8 mouse cellular contexts compared by ENCODE assay signal in the genomic region with DNA sequence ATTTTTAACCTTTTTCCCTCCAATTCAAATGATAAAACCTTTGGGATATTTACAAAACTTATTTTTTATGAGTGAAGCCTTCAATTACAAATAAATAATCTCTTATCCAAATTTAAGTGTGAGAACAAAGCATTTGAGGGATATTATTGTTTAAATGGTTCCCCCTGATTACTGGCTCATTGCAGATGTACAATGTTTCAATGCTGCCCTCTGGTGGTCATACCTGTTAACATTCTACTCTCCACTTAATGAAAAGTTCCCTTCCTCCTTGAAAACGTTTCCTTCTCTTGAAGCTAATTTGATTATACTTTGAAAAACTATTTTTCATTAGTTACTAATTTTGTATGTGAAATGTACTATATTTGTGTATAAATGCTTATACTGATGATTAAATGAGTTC.
A peak's percentile ranks its signal among the peaks of the same experiment; 100 is the strongest.
DNase-seq lines count a peak whose midpoint lies in the region; ATAC-seq lines count a peak whose summit lies in the region.

No protein-coding gene starts in this region.

- no peak overlapping the region for H3K4me3 ChIP-seq in hindbrain, embryonic 14.5 days (replicated peaks; ENCODE audit: low read length)
- H3K4me3 ChIP-seq in hindbrain, embryonic 12.5 days, result no peak overlapping the region

- no peak overlapping the region for H3K4me2 ChIP-seq in hindbrain, embryonic 14.5 days (replicated peaks)
- no peak overlapping the region for H3K4me2 ChIP-seq in hindbrain, embryonic 12.5 days (replicated peaks)

- no peak; the same call in 1 of the 2 replicates for ATAC-seq in hindbrain, embryonic 14.5 days (ENCODE audit: low FRiP score)
- no peak for ATAC-seq in hindbrain, embryonic 12.5 days (ENCODE audit: low FRiP score)
- no peak for ATAC-seq in CD4-positive, CD25-positive, alpha-beta regulatory T cell, adult 4 months

- no peaks in the 10 kb centered on the region for H3K36me3 ChIP-seq in hindbrain, embryonic 14.5 days (replicated peaks; ENCODE audit: control insufficient read depth, insufficient read depth)
- no peaks in the 10 kb centered on the region for H3K36me3 ChIP-seq in hindbrain, embryonic 12.5 days

- H3K4me1 ChIP-seq in hindbrain, embryonic 14.5 days (replicated peaks; ENCODE audit: control insufficient read depth, insufficient read depth, low read length), result no peaks in the 10 kb centered on the region
- no peaks in the 10 kb centered on the region for H3K4me1 ChIP-seq in hindbrain, embryonic 12.5 days

- no peaks in the 10 kb centered on the region for H3K9me3 ChIP-seq in hindbrain, embryonic 14.5 days (ENCODE audit: control insufficient read depth, low read length)
- H3K9me3 ChIP-seq in hindbrain, embryonic 12.5 days (replicated peaks), result no peaks in the 10 kb centered on the region

- H3K27ac ChIP-seq in hindbrain, embryonic 14.5 days, result no peak overlapping the region
- no peak overlapping the region for H3K27ac ChIP-seq in hindbrain, embryonic 12.5 days

- no peaks in the 10 kb centered on the region for H3K27me3 ChIP-seq in hindbrain, embryonic 14.5 days (ENCODE audit: control insufficient read depth, insufficient read depth, low read length)
- no peaks in the 10 kb centered on the region for H3K27me3 ChIP-seq in hindbrain, embryonic 12.5 days

- DNase-seq in hindbrain, embryonic 14.5 days (ENCODE audit: low spot score), result peak; percentile 87
- DNase-seq in thymus, postnatal 0 days (ENCODE audit: low spot score), result peak; percentile 4
- DNase-seq in thymus, postnatal 25 days, result no peak
- DNase-seq in embryo, embryonic 10.5 days (ENCODE audit: low spot score), result peak; percentile 79
- peak; percentile 10 for DNase-seq in lung, postnatal 10 days
- DNase-seq in T-cell, adult 2 months (ENCODE audit: low spot score), result no peak

- H3K9ac ChIP-seq in hindbrain, embryonic 14.5 days, result no peak overlapping the region
- H3K9ac ChIP-seq in hindbrain, embryonic 12.5 days, result no peak overlapping the region

- 21% methylated on average over 1 of the region's 1 CpGs for WGBS in hindbrain, embryonic 14.5 days
- WGBS in hindbrain, embryonic 12.5 days, result 11% methylated on average over 1 of the region's 1 CpGs

Comparison
In these comparisons a context has a peak if more than half of its experiments do, and no peak if none do; other contexts are left out.
1. DNase-seq: peak in hindbrain, embryonic 14.5 days (single experiment), thymus, postnatal 0 days (single experiment), embryo, embryonic 10.5 days (single experiment) and lung, postnatal 10 days (single experiment); none in thymus, postnatal 25 days (single experiment) and T-cell, adult 2 months (single experiment).